ENCODE assay signal across 8 mouse cellular contexts in the genomic region with DNA sequence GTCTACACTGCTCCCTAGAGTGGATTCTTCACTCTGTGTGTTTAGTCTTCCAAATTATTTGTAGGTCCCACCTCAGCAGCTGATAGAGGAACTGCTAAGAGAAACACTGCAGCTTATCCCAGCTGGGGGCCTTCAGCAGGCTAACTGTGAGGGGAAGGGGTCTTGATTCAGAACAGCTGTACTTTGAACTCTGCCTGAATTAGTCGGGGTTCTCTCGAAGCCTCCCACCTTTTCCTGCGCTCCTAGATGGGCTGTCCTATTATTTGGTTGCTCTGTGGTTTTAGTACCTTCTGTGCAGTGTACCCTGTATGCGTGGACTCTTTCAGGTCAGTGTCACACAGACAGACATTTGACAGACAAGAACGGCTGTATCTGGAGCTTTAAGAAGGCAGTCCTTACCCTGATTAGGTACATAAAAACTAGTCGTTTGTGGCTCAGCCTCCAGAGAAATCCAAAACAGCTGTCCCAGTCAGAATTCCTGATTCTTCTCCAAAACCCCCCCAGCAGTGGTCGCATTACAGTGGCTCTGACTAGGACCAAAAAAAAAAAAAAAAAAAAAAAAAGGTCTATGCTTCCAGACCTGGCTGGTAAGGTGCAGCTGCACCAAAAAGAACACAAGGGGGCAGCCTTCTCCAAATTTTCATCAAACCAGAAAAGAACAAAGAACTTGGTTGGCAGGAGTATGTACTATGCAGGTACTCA.
DNase-seq lines count a peak whose midpoint lies in the region; ATAC-seq and TF ChIP-seq lines count a peak whose summit lies in the region.

No protein-coding gene starts in this region.

- WGBS in forebrain, postnatal 0 days: 34% methylated on average over 7 of the region's 7 CpGs
- 34% methylated on average over 7 of the region's 7 CpGs for WGBS in midbrain, embryonic 11.5 days
- 22% methylated on average over 7 of the region's 7 CpGs for WGBS in stomach, embryonic 14.5 days

- H3K4me3 ChIP-seq in gastrocnemius, adult 2 months: no peak overlapping the region
- H3K4me3 ChIP-seq in forebrain, postnatal 0 days (ENCODE audit: low read depth, low read length): no peak overlapping the region
- H3K4me3 ChIP-seq in midbrain, embryonic 11.5 days (ENCODE audit: low read depth, low read length): no peak overlapping the region
- H3K4me3 ChIP-seq in stomach, embryonic 14.5 days (ENCODE audit: low read depth, low read length): no peak overlapping the region

- H3K27ac ChIP-seq in gastrocnemius, adult 2 months: no peak overlapping the region
- H3K27ac ChIP-seq in forebrain, postnatal 0 days (ENCODE audit: low read depth, low read length): peak overlapping the region; percentile 68
- H3K27ac ChIP-seq in midbrain, embryonic 11.5 days (ENCODE audit: low read depth, low read length): no peak overlapping the region
- H3K27ac ChIP-seq in stomach, embryonic 14.5 days (ENCODE audit: low read length): peak overlapping the region; percentile 33; the same call in 1 of the 2 replicates

- 0 out of 2 replicates have a peak overlapping the region, but pooled peaks have one; percentile 11 for H3K9ac ChIP-seq in forebrain, postnatal 0 days
- H3K9ac ChIP-seq in midbrain, embryonic 11.5 days (ENCODE audit: low read length): no peak overlapping the region; the same call in 1 of the 2 replicates
- H3K9ac ChIP-seq in stomach, embryonic 14.5 days (replicated peaks; ENCODE audit: low read depth, low read length): no peak overlapping the region

- ATAC-seq in forebrain, postnatal 0 days: peak; percentile 93
- peak; percentile 91 for ATAC-seq in inflammation-experienced regulatory T-cells, adult 6 months
- peak; percentile 86 for ATAC-seq in midbrain, embryonic 11.5 days (ENCODE audit: low FRiP score)
- peak; percentile 78; the same call in 1 of the 2 replicates for ATAC-seq in stomach, embryonic 14.5 days (ENCODE audit: insufficient number of reproducible peaks, insufficient read depth, low FRiP score, low read depth)

- H3K9me3 ChIP-seq in forebrain, postnatal 0 days (ENCODE audit: low read length): no peaks in the 10 kb centered on the region
- H3K9me3 ChIP-seq in midbrain, embryonic 11.5 days (ENCODE audit: control insufficient read depth, low read length): no peaks in the 10 kb centered on the region
- H3K9me3 ChIP-seq in stomach, embryonic 14.5 days (ENCODE audit: control insufficient read depth, low read depth, low read length): no peaks in the 10 kb centered on the region

- peak; percentile 73 for TF ChIP-seq CTCF in gastrocnemius, adult 2 months (IDR thresholded peaks at IDR 0.05)
- peak; percentile 85 for TF ChIP-seq CTCF in forebrain, postnatal 0 days (IDR thresholded peaks at IDR 0.05; ENCODE audit: low read depth)

- peak overlapping the region; percentile 11; the same call in 1 of the 2 replicates for H3K4me2 ChIP-seq in forebrain, postnatal 0 days (ENCODE audit: low read depth)
- H3K4me2 ChIP-seq in midbrain, embryonic 11.5 days: no peak overlapping the region
- no peak overlapping the region for H3K4me2 ChIP-seq in stomach, embryonic 14.5 days (replicated peaks; ENCODE audit: low read depth, low read length)

- peaks cover 4% of the 10 kb centered on the region; the same call in 1 of the 2 replicates for H3K4me1 ChIP-seq in forebrain, postnatal 0 days (ENCODE audit: insufficient read depth)
- H3K4me1 ChIP-seq in midbrain, embryonic 11.5 days (ENCODE audit: control insufficient read depth, insufficient read depth, low read length): peaks cover 2% of the 10 kb centered on the region; the same call in 1 of the 2 replicates
- peaks cover 9% of the 10 kb centered on the region; the same call in 1 of the 2 replicates for H3K4me1 ChIP-seq in stomach, embryonic 14.5 days (ENCODE audit: control insufficient read depth, insufficient read depth, low read length)

- DNase-seq in gastrocnemius, adult 2 months: no peak
- no peak for DNase-seq in gastrocnemius, postnatal 25 days
- DNase-seq in cerebellum, adult 18-20 months: peak; percentile 45 to 47
- peak; percentile 88 for DNase-seq in forebrain, postnatal 0 days
- peak; percentile 28 to 35 for DNase-seq in layer of hippocampus, postnatal 36 days
- DNase-seq in midbrain, embryonic 11.5 days (ENCODE audit: low spot score, missing footprints): peak; percentile 85

- peaks cover 2% of the 10 kb centered on the region; the same call in 1 of the 2 replicates for H3K36me3 ChIP-seq in forebrain, postnatal 0 days (ENCODE audit: insufficient read depth)
- H3K36me3 ChIP-seq in midbrain, embryonic 11.5 days (ENCODE audit: control insufficient read depth, insufficient read depth, low read length): no peaks in the 10 kb centered on the region
- no peaks in the 10 kb centered on the region for H3K36me3 ChIP-seq in stomach, embryonic 14.5 days (ENCODE audit: control insufficient read depth, insufficient read depth, low read length)

- no peaks in the 10 kb centered on the region for H3K27me3 ChIP-seq in forebrain, postnatal 0 days (ENCODE audit: insufficient read depth, low read length)
- no peaks in the 10 kb centered on the region for H3K27me3 ChIP-seq in midbrain, embryonic 11.5 days (ENCODE audit: control insufficient read depth, insufficient read depth, low read length)
- no peaks in the 10 kb centered on the region for H3K27me3 ChIP-seq in stomach, embryonic 14.5 days (ENCODE audit: control insufficient read depth, insufficient read depth, low read length)

- intact Hi-C loops in gastrocnemius, adult 2 months (cut with DNase I): loop anchor here (5.0 to 10.0 kb wide), 3 partner anchors 149 to 962 kb away; partner anchors contain the start of gene Mex3b

Comparison
In these comparisons a context has a peak if more than half of its experiments do, and no peak if none do; other contexts are left out.
1. DNase-seq: peak in cerebellum, adult 18-20 months (2 of 2), forebrain, postnatal 0 days (single experiment), layer of hippocampus, postnatal 36 days (2 of 2) and midbrain, embryonic 11.5 days (single experiment); none in gastrocnemius, adult 2 months (single experiment) and gastrocnemius, postnatal 25 days (single experiment).
2. H3K27ac ChIP-seq: peak in forebrain, postnatal 0 days (single experiment) and stomach, embryonic 14.5 days (single experiment); none in gastrocnemius, adult 2 months (single experiment) and midbrain, embryonic 11.5 days (single experiment).
3. Peak in every context shown above with its lines, with median percentiles within 50 percentile points of each other: ATAC-seq.